Mouse (Mus musculus) c-Kit-positive CD71-negative TER-119-negative erythroid progenitor cells, embryonic 14.5 days (primary cell): Measurements from ENCODE around the gene Gatd1.

Experiments used
- DNase-seq: peaks from one replicate; pipeline ENCODE4 v3.0.0-alpha.2; 2013; ENCODE audit warnings: low read depth

Gatd1 gene

GRCm38 (mm10) chr7:141390326-141391259 is 23.3 kb downstream of the Gatd1 start:
- no peak for DNase-seq

GRCm38 (mm10) chr7:141388487-141389109 is 25.3 kb downstream of the Gatd1 start:
- DNase-seq, result no peak

GRCm38 (mm10) chr7:141387807-141388486 is 26.0 kb downstream of the Gatd1 start:
- no peak for DNase-seq

GRCm38 (mm10) chr7:141381068-141381835 is 32.7 kb downstream of the Gatd1 start:
- DNase-seq, result no peak

GRCm38 (mm10) chr7:141379584-141379983 is 34.4 kb downstream of the Gatd1 start:
- no peak for DNase-seq

- DNase-seq, result no peak
These were observed 39.5 kb downstream of the Gatd1 start for GRCm38 (mm10) chr7:141374399-141374798.

GRCm38 (mm10) chr7:141373611-141374010 is 40.3 kb downstream of the Gatd1 start:
- no peak for DNase-seq

GRCm38 (mm10) chr7:141371942-141372595 is 41.9 kb downstream of the Gatd1 start:
- DNase-seq, result no peak

- DNase-seq, result no peak
These were observed 44.0 kb downstream of the Gatd1 start for GRCm38 (mm10) chr7:141369918-141370317.

- no peak for DNase-seq
These were observed 46.6 kb downstream of the Gatd1 start for GRCm38 (mm10) chr7:141367358-141367757.

- DNase-seq, result no peak
These were observed 48.9 kb downstream of the Gatd1 start for GRCm38 (mm10) chr7:141365049-141365445.

- DNase-seq, result no peak
These were observed 49.4 kb downstream of the Gatd1 start for GRCm38 (mm10) chr7:141364349-141365048.

GRCm38 (mm10) chr7:141363752-141364125 is 50.2 kb downstream of the Gatd1 start:
- DNase-seq, result no peak

- peak; percentile 80 for DNase-seq
These were observed 50.7 kb downstream of the Gatd1 start for GRCm38 (mm10) chr7:141363106-141363751.

GRCm38 (mm10) chr7:141361510-141361909 is 52.4 kb downstream of the Gatd1 start:
- DNase-seq, result no peak
